ENCODE assay signal across 28 mouse cellular contexts in the genomic region with DNA sequence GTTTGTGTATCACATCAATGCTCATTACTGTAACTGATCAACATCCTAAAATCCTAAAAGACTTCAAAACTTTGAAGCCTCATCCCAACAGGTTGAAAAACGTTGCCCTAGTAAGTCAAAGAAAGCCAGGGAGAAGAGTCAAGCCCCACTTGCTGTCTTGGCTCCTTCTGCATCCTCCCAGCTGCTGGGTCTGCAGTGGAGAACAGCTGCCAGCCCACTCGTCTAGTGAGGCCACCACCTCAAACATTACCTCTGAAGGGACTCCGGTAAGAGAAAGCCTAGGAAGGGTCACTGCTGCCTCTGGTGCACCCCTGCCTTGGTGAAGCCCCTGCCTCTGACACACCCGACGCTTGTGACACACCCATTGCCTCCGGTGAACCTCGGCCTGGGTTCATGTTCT.
"Had no signal": no experiment of that assay in that cellular context is flagged by ENCODE, and none has a peak within 500 bp of the region (broad histone marks: within the 10 kb centered on the region; RNA-seq: fewer than 3 reads in every experiment).

No protein-coding gene starts in this region.

- H3K4me3 ChIP-seq: left cerebral cortex, adult 2 months; limb, embryonic 10.5 days; limb, embryonic 12.5 days; limb, embryonic 13.5 days; limb, embryonic 15.5 days; liver, embryonic 12.5 days; liver, embryonic 13.5 days; liver, embryonic 15.5 days; lung, embryonic 15.5 days; megakaryocyte, embryonic 14.5 days; midbrain, embryonic 10.5 days; midbrain, embryonic 12.5 days; midbrain, embryonic 13.5 days; midbrain, embryonic 15.5 days; neural tube, embryonic 12.5 days had no signal

- H3K9ac ChIP-seq: limb, embryonic 12.5 days; limb, embryonic 13.5 days; limb, embryonic 15.5 days; liver, embryonic 12.5 days; liver, embryonic 13.5 days; liver, embryonic 14.5 days; liver, embryonic 15.5 days; liver, postnatal 0 days; lung, embryonic 14.5 days; lung, embryonic 15.5 days; midbrain, embryonic 12.5 days; midbrain, embryonic 13.5 days; midbrain, embryonic 15.5 days; neural tube, embryonic 12.5 days had no signal

- H3K36me3 ChIP-seq: limb, embryonic 10.5 days; limb, embryonic 12.5 days; limb, embryonic 13.5 days; limb, embryonic 15.5 days; liver, embryonic 12.5 days; liver, embryonic 13.5 days; liver, embryonic 15.5 days; lung, embryonic 15.5 days; midbrain, embryonic 10.5 days; midbrain, embryonic 12.5 days; midbrain, embryonic 13.5 days; midbrain, embryonic 15.5 days; neural tube, embryonic 12.5 days had no signal

- H3K4me1 ChIP-seq: limb, embryonic 15.5 days; liver, embryonic 12.5 days; liver, embryonic 13.5 days; liver, embryonic 15.5 days; megakaryocyte, embryonic 14.5 days; midbrain, embryonic 10.5 days; midbrain, embryonic 12.5 days; midbrain, embryonic 13.5 days; midbrain, embryonic 15.5 days; neural tube, embryonic 12.5 days had no signal

- H3K9me3 ChIP-seq: limb, embryonic 10.5 days; limb, embryonic 12.5 days; limb, embryonic 13.5 days; limb, embryonic 15.5 days; liver, embryonic 12.5 days; liver, embryonic 13.5 days; liver, embryonic 15.5 days; lung, embryonic 15.5 days; megakaryocyte, embryonic 14.5 days; midbrain, embryonic 10.5 days; midbrain, embryonic 12.5 days; midbrain, embryonic 13.5 days; midbrain, embryonic 15.5 days; neural tube, embryonic 12.5 days had no signal

- H3K27me3 ChIP-seq: limb, embryonic 12.5 days; limb, embryonic 13.5 days; limb, embryonic 15.5 days; liver, embryonic 12.5 days; liver, embryonic 13.5 days; liver, embryonic 15.5 days; lung, embryonic 15.5 days; megakaryocyte, embryonic 14.5 days; midbrain, embryonic 12.5 days; midbrain, embryonic 13.5 days; midbrain, embryonic 15.5 days; neural tube, embryonic 12.5 days had no signal

- ATAC-seq: liver, embryonic 12.5 days; liver, postnatal 0 days; lung, postnatal 0 days; midbrain, embryonic 13.5 days; midbrain, embryonic 15.5 days had no signal

- H3K27ac ChIP-seq: left cerebral cortex, adult 2 months; limb, embryonic 10.5 days; limb, embryonic 12.5 days; limb, embryonic 13.5 days; limb, embryonic 15.5 days; liver, embryonic 12.5 days; liver, embryonic 13.5 days; liver, embryonic 14.5 days; liver, embryonic 15.5 days; lung, embryonic 15.5 days; macrophage; midbrain, embryonic 10.5 days; midbrain, embryonic 12.5 days; midbrain, embryonic 13.5 days; midbrain, embryonic 15.5 days; neural tube, embryonic 12.5 days had no signal

- H3K4me2 ChIP-seq: limb, embryonic 12.5 days; limb, embryonic 13.5 days; limb, embryonic 15.5 days; liver, embryonic 11.5 days; liver, embryonic 12.5 days; liver, embryonic 13.5 days; liver, embryonic 15.5 days; lung, embryonic 14.5 days; lung, embryonic 15.5 days; midbrain, embryonic 12.5 days; midbrain, embryonic 13.5 days; midbrain, embryonic 15.5 days; neural tube, embryonic 12.5 days had no signal

- DNase-seq: liver; liver, embryonic 13.5 days; liver, postnatal 0 days; lung, adult 18-20 months; lung, adult 2 months; lung, postnatal 14 days; lung, postnatal 36 days; lung, postnatal 4 days; midbrain, embryonic 14.5 days had no signal
